In genomic region chr5:137189326-137189725, GRCm38 (mm10) we compare ENCODE assay signal across 8 mouse cellular contexts. TPM values are rescaled to one million over a fixed set of nuclear protein-coding genes. Genes with fewer than 3 reads are reported as not detected.
DNase-seq lines count a peak whose midpoint lies in the region; ATAC-seq and TF ChIP-seq lines count a peak whose summit lies in the region.

No protein-coding gene starts in this region.

- H3K4me1 ChIP-seq in lung, embryonic 15.5 days, result 0 out of 2 replicates have a peak, but pooled peaks cover 4% of the 10 kb centered on the region
- no peaks in the 10 kb centered on the region for H3K4me1 ChIP-seq in cortical plate, adult 2 months (ENCODE audit: control insufficient read depth, insufficient read depth, low read length)
- H3K4me1 ChIP-seq in heart, embryonic 15.5 days (replicated peaks), result no peaks in the 10 kb centered on the region
- H3K4me1 ChIP-seq in liver, embryonic 12.5 days, result peaks cover 10% of the 10 kb centered on the region
- H3K4me1 ChIP-seq in olfactory bulb, adult 2 months (ENCODE audit: control insufficient read depth, insufficient read depth, low read length), result peaks cover 4% of the 10 kb centered on the region

- no peak for ATAC-seq in lung, embryonic 15.5 days (ENCODE audit: borderline replicate concordance, extremely low read depth, low FRiP score, low TSS enrichment)
- no peak for ATAC-seq in heart, embryonic 15.5 days (replicated peaks; ENCODE audit: insufficient number of reproducible peaks, insufficient read depth, low FRiP score, low read depth)
- no peak for ATAC-seq in liver, embryonic 12.5 days

- H3K27me3 ChIP-seq in lung, embryonic 15.5 days, result peaks cover 22% of the 10 kb centered on the region
- 0 out of 2 replicates have a peak, but pooled peaks cover 6% of the 10 kb centered on the region for H3K27me3 ChIP-seq in heart, embryonic 15.5 days
- peaks cover 37% of the 10 kb centered on the region for H3K27me3 ChIP-seq in liver, embryonic 12.5 days (replicated peaks)

- 0 out of 2 replicates have a peak, but pooled peaks have one; percentile 4 for TF ChIP-seq POLR2A in cortical plate, adult 2 months (IDR thresholded peaks at IDR 0.05; ENCODE audit: extremely low read depth, insufficient read depth, low read length)
- peak; percentile 25; the same call in 1 of the 2 replicates for TF ChIP-seq POLR2A in olfactory bulb, adult 2 months (IDR thresholded peaks at IDR 0.05; ENCODE audit: insufficient read depth, low read depth, low read length)

- WGBS in lung, embryonic 15.5 days, result 4% methylated on average over 28 of the region's 34 CpGs
- WGBS in heart, embryonic 15.5 days, result 2% methylated on average over 34 of the region's 34 CpGs
- 2% methylated on average over 33 of the region's 34 CpGs for WGBS in liver, embryonic 12.5 days (ENCODE audit: insufficient replicate concordance)
- 2% methylated on average over 34 of the region's 34 CpGs for WGBS in olfactory bulb, adult 2 months

- TF ChIP-seq CTCF in cortical plate, adult 2 months (IDR thresholded peaks at IDR 0.05; ENCODE audit: extremely low read depth, insufficient read depth, low read length), result no peak
- TF ChIP-seq CTCF in olfactory bulb, adult 2 months (IDR thresholded peaks at IDR 0.05; ENCODE audit: insufficient read depth, low read depth, low read length), result no peak

- DNase-seq in lung, postnatal 14 days, result no peak
- DNase-seq in left cerebral cortex, postnatal 4 days, result no peak
- no peak for DNase-seq in urinary bladder, postnatal 25 days (ENCODE audit: low spot score)

- no peak overlapping the region for H3K27ac ChIP-seq in lung, embryonic 15.5 days
- H3K27ac ChIP-seq in cortical plate, adult 2 months (ENCODE audit: insufficient read depth, low read length), result no peak overlapping the region
- no peak overlapping the region for H3K27ac ChIP-seq in heart, embryonic 15.5 days
- H3K27ac ChIP-seq in liver, embryonic 12.5 days, result no peak overlapping the region
- no peak overlapping the region for H3K27ac ChIP-seq in olfactory bulb, adult 2 months (ENCODE audit: insufficient read depth, low read depth, low read length)

- peak overlapping the region; percentile 52 for H3K9ac ChIP-seq in lung, embryonic 15.5 days
- H3K9ac ChIP-seq in heart, embryonic 15.5 days, result peak overlapping the region; percentile 50
- peak overlapping the region; percentile 63 for H3K9ac ChIP-seq in liver, embryonic 12.5 days

- peak overlapping the region; percentile 52 for H3K4me3 ChIP-seq in lung, embryonic 15.5 days
- peak overlapping the region; percentile 38 for H3K4me3 ChIP-seq in cortical plate, adult 2 months (ENCODE audit: insufficient read depth, low read length)
- peak overlapping the region; percentile 58 for H3K4me3 ChIP-seq in heart, embryonic 15.5 days
- peak overlapping the region; percentile 55 for H3K4me3 ChIP-seq in liver, embryonic 12.5 days
- peak overlapping the region; percentile 69 for H3K4me3 ChIP-seq in olfactory bulb, adult 2 months (ENCODE audit: insufficient read depth, low read depth, low read length)

- peak overlapping the region; percentile 82 for H3K4me2 ChIP-seq in lung, embryonic 15.5 days
- peak overlapping the region; percentile 88 for H3K4me2 ChIP-seq in heart, embryonic 15.5 days
- peak overlapping the region; percentile 75 for H3K4me2 ChIP-seq in liver, embryonic 12.5 days

- H3K36me3 ChIP-seq in lung, embryonic 15.5 days, result no peaks in the 10 kb centered on the region
- H3K36me3 ChIP-seq in heart, embryonic 15.5 days, result no peaks in the 10 kb centered on the region
- H3K36me3 ChIP-seq in liver, embryonic 12.5 days, result no peaks in the 10 kb centered on the region

- intact Hi-C loops in left cerebral cortex, postnatal 4 days (cut with DNase I), result no loop called here

- no peaks in the 10 kb centered on the region for H3K9me3 ChIP-seq in lung, embryonic 15.5 days
- H3K9me3 ChIP-seq in heart, embryonic 15.5 days (replicated peaks), result no peaks in the 10 kb centered on the region
- H3K9me3 ChIP-seq in liver, embryonic 12.5 days (replicated peaks), result no peaks in the 10 kb centered on the region

RNA-seq across cellular contexts. Expression of gene Muc3a, which starts 22.9 kb away (rescaled TPM):
- 0.20 TPM in 1 of 2 replicates, not detected in the other for polyA plus RNA-seq in lung, embryonic 15.5 days (2015; fragmentation: Nextera tagmentation; extraction: Ambion mirVana)
- 26.9 and 28.3 TPM in 2 replicates for polyA plus RNA-seq in cortical plate, adult 2 months (2012; rRNA removed)
- polyA plus RNA-seq in heart, embryonic 15.5 days (2015; fragmentation: Nextera tagmentation; extraction: Ambion mirVana), result 0.15 and 0.25 TPM in 2 replicates
- 0.14 TPM in 1 of 2 replicates, not detected in the other for polyA plus RNA-seq in liver, embryonic 12.5 days (2016; fragmentation: Nextera tagmentation; extraction: Ambion mirVana)
- polyA plus RNA-seq in olfactory bulb, adult 2 months (2012; ENCODE audit: insufficient read depth, insufficient read length, low replicate concordance, missing spikeins), result not detected in 2 replicates
- total RNA-seq in left cerebral cortex, postnatal 4 days (2021), result 1 to 10 TPM in 1 of 2 experiments, under 1 TPM in 1; 0.60 to 1.5 TPM

RNA-seq across cellular contexts. Expression of gene Muc3, which starts 40.2 kb away (rescaled TPM):
- not detected in 2 replicates for polyA plus RNA-seq in lung, embryonic 15.5 days (2015; fragmentation: Nextera tagmentation; extraction: Ambion mirVana)
- polyA plus RNA-seq in cortical plate, adult 2 months (2012; rRNA removed), result not detected in 2 replicates
- not detected in 2 replicates for polyA plus RNA-seq in heart, embryonic 15.5 days (2015; fragmentation: Nextera tagmentation; extraction: Ambion mirVana)
- not detected in 2 replicates for polyA plus RNA-seq in liver, embryonic 12.5 days (2016; fragmentation: Nextera tagmentation; extraction: Ambion mirVana)
- polyA plus RNA-seq in olfactory bulb, adult 2 months (2012; ENCODE audit: insufficient read depth, insufficient read length, low replicate concordance, missing spikeins), result not detected in 2 replicates
- not detected for total RNA-seq in left cerebral cortex, postnatal 4 days (2021)

Comparison
In these comparisons a context has a peak if more than half of its experiments do, and no peak if none do; other contexts are left out.
1. RNA of gene Muc3a, which starts 22.9 kb away (polyA plus RNA-seq): 26.9 to 28.3 TPM in cortical plate, adult 2 months; 0.20 TPM in lung, embryonic 15.5 days, 0.15 to 0.25 TPM in heart, embryonic 15.5 days, 0.14 TPM in liver, embryonic 12.5 days and not detected in olfactory bulb, adult 2 months; every median in the first group is over 10 times any median in the second.
2. Peak in every context shown above with its lines, with median percentiles within 50 percentile points of each other: H3K4me2 ChIP-seq, H3K4me3 ChIP-seq and H3K9ac ChIP-seq.